Mouse (Mus musculus): Measurements from ENCODE around the gene Nsun2. TPM values are rescaled to one million over a fixed set of nuclear protein-coding genes. Genes with fewer than 3 reads are reported as not detected.
A peak's percentile ranks its signal among the peaks of the same experiment; 100 is the strongest.

The Nsun2 gene
- polyA plus RNA-seq, 1 experiment from 2014 or later, result 67.9 TPM

DNA sequence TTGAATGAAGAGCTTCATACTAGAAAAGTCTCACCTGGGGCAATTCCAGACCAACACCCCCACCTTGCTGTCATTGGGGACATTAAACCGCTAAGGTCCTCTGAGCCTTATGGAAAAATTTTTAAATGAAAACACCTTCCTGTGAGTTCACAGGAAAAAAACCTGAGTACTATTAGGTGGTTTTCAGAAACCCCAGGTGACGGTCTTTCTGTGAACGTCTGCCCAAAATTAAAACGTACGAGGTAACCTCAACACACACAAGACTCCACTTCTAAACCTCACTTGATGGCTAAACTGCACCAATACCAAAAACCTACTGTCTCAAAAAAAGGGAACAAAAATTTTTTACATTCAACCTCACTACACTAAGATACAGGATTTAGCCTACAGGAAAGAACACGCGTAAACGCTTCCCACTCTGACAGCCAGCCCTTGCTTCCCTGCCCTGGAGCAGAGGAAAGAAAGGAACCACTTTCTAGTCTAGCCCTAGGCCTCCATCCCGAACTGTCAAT, 597 bp upstream of the Nsun2 start:
- ATAC-seq, result no peak
- Histone ChIP-seq H3K27ac (ENCODE audit: low read length) (peak overlapping the region; percentile 97), H3K4me2 (ENCODE audit: low read length) (peak overlapping the region; percentile 99), H3K9me3 (replicated peaks; ENCODE audit: control insufficient read depth, low read length, poor library complexity, severe bottlenecking) (no peaks in the 10 kb centered on the region), H3K36me3 (ENCODE audit: control insufficient read depth, insufficient read depth, low read length) (no peaks in the 10 kb centered on the region), H3K9ac (ENCODE audit: low read depth, low read length) (peak overlapping the region; percentile 81), H3K4me1 (ENCODE audit: control insufficient read depth, insufficient read depth, low read length) (peaks cover 34% of the 10 kb centered on the region), H3K4me3 (ENCODE audit: low read depth, low read length) (peak overlapping the region; percentile 75), H3K27me3 (ENCODE audit: control insufficient read depth, insufficient read depth, low read depth, low read length) (no peaks in the 10 kb centered on the region)
- WGBS, result 2% methylated on average over 9 of the region's 9 CpGs

DNA sequence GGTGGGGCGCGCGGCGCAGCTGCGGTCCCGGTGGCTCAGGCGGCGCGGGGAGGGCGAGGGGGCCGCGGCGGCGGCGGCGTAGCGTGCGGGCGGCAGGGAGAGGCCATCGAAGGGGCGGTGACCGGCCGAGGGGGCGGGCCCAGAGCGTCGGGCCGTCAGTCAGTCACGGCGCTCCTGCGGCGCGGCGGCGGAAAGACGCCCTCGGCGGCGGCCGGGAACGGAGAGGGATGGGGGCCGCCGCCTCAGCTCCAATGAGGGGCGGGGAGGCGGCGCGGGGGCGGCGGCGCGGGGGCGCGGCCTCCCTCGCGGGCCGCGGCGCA, 748 bp downstream of the Nsun2 start, which contains the start of gene Tent4a:
Gene Tent4a (minus strand): TSS at position 284 of the 320 bp plus-strand sequence.
- H3K36me3 ChIP-seq (ENCODE audit: control insufficient read depth, insufficient read depth, low read length), result no peaks in the 10 kb centered on the region
- H3K9me3 ChIP-seq (replicated peaks; ENCODE audit: control insufficient read depth, low read length, poor library complexity, severe bottlenecking), result no peaks in the 10 kb centered on the region
- peak; percentile 82 for ATAC-seq
- H3K4me3 ChIP-seq (ENCODE audit: low read depth, low read length), result peak within 1 kb of the TSS; percentile 75
- H3K4me1 ChIP-seq (ENCODE audit: control insufficient read depth, insufficient read depth, low read length), result peaks cover 33% of the 10 kb centered on the region
- peak within 1 kb of the TSS; percentile 99 for H3K4me2 ChIP-seq (ENCODE audit: low read length)
- H3K27me3 ChIP-seq (ENCODE audit: control insufficient read depth, insufficient read depth, low read depth, low read length), result no peaks in the 10 kb centered on the region
- peak within 1 kb of the TSS; percentile 97 for H3K27ac ChIP-seq (ENCODE audit: low read length)
- under 1% methylated on average over 34 of the region's 57 CpGs for WGBS
- peak within 1 kb of the TSS; percentile 81 for H3K9ac ChIP-seq (ENCODE audit: low read depth, low read length)

DNA sequence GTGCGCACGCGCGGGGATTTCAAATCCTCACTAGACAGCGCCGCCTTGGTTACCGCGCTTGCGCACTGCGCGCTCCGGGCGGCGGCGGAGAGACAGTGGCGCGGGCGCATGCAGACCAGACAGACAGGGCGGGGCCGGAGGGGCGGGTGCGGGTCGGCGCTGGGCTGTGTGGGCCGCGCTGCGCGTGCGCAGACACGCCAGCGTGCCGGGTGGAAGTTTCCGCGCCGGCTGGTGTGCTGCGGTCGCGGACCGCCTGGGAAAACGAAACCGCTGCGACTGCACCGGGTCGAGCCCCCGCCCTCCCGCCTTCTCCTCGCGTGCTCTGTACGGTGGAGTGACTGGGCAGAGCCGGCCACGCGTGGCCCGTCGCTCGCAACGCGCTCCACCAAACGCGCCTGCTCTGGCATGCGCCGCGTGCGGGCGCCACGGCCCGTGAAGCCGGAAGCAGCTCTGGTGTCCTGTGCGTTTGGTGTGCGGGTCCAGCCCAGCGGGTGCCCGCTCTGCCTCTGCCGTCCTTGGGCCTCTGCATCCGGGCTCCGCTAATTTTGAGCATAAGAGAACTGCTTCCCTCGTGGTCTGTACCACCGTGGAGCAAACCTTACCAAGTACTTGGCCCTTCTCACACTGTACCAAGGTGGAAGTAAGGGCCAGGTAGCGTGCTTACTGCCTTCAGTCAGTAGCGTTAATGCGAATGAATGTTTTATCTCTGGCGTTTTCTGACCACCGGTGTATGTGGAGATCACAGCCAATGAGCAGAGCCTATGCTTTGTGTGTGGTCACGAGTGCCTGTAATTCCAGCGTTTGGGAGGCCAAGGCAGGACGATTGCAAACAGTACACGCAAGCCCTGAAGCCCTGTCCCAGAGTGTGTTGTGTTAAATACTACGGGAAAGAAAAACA, 1.4 kb downstream of the Nsun2 start:
- Histone ChIP-seq H3K9ac (ENCODE audit: low read depth, low read length) (peak overlapping the region; percentile 81), H3K4me2 (ENCODE audit: low read length) (peak overlapping the region; percentile 75), H3K4me1 (ENCODE audit: control insufficient read depth, insufficient read depth, low read length) (peaks cover 33% of the 10 kb centered on the region), H3K27ac (ENCODE audit: low read length) (peak overlapping the region; percentile 97), H3K27me3 (ENCODE audit: control insufficient read depth, insufficient read depth, low read depth, low read length) (no peaks in the 10 kb centered on the region), H3K4me3 (ENCODE audit: low read depth, low read length) (peak overlapping the region; percentile 75), H3K9me3 (replicated peaks; ENCODE audit: control insufficient read depth, low read length, poor library complexity, severe bottlenecking) (no peaks in the 10 kb centered on the region), H3K36me3 (ENCODE audit: control insufficient read depth, insufficient read depth, low read length) (no peaks in the 10 kb centered on the region)
- under 1% methylated on average over 85 of the region's 86 CpGs for WGBS
- ATAC-seq, result peak; percentile 94

DNA sequence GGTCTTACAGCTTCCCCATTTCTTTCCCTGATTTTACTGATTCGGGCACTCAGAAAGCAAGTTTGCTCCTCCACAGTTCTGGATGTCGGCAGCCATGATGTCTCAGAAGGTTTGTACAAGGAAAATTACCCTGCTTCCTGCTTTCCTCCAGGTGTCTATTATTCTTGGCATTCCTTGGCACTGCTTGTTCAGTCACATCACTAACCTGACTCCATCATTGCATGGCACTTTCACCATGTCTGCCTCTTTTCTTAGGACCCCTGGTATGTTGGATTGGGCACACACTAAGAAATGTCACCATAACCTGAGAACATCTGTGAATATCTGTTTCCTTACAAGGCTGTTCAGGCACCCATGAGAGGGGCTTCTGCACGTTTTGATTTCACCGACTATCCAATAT, 2.5 kb downstream of the Nsun2 start:
- no peaks in the 10 kb centered on the region for H3K9me3 ChIP-seq (replicated peaks; ENCODE audit: control insufficient read depth, low read length, poor library complexity, severe bottlenecking)
- WGBS, result 84% methylated on average over 4 of the region's 4 CpGs
- no peak overlapping the region for H3K4me3 ChIP-seq (ENCODE audit: low read depth, low read length)
- no peak for ATAC-seq
- H3K4me2 ChIP-seq (ENCODE audit: low read length), result peak overlapping the region; percentile 75
- peaks cover 29% of the 10 kb centered on the region for H3K4me1 ChIP-seq (ENCODE audit: control insufficient read depth, insufficient read depth, low read length)
- H3K27ac ChIP-seq (ENCODE audit: low read length), result no peak overlapping the region
- no peak overlapping the region; the same call in 1 of the 2 replicates for H3K9ac ChIP-seq (ENCODE audit: low read depth, low read length)
- no peaks in the 10 kb centered on the region for H3K36me3 ChIP-seq (ENCODE audit: control insufficient read depth, insufficient read depth, low read length)
- H3K27me3 ChIP-seq (ENCODE audit: control insufficient read depth, insufficient read depth, low read depth, low read length), result no peaks in the 10 kb centered on the region

DNA sequence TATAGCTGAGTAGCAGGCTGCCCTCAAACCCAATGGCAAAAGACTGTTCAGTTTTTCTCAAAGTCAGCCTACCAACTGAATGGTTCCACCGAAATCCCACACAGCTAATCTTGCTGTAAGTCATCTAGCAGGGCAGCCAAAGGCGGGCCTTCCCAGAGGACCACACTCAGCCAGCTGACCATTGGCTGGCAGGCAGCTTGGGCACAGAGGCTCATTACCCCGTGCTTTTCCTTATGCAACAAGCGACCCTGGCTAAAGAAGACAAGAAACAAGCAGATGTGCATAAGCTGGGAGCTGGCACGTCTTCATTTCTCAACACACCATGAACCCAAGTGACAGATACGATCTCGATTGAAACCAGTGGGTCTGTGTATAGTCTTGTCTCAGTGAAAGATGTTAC, 3.8 kb downstream of the Nsun2 start:
- H3K27me3 ChIP-seq (ENCODE audit: control insufficient read depth, insufficient read depth, low read depth, low read length), result no peaks in the 10 kb centered on the region
- H3K4me3 ChIP-seq (ENCODE audit: low read depth, low read length), result no peak overlapping the region
- ATAC-seq, result no peak
- no peak overlapping the region for H3K4me2 ChIP-seq (ENCODE audit: low read length)
- H3K36me3 ChIP-seq (ENCODE audit: control insufficient read depth, insufficient read depth, low read length), result no peaks in the 10 kb centered on the region
- no peaks in the 10 kb centered on the region for H3K9me3 ChIP-seq (replicated peaks; ENCODE audit: control insufficient read depth, low read length, poor library complexity, severe bottlenecking)
- H3K4me1 ChIP-seq (ENCODE audit: control insufficient read depth, insufficient read depth, low read length), result peaks cover 15% of the 10 kb centered on the region
- H3K9ac ChIP-seq (ENCODE audit: low read depth, low read length), result no peak overlapping the region
- H3K27ac ChIP-seq (ENCODE audit: low read length), result no peak overlapping the region
- 71% methylated on average over 7 of the region's 7 CpGs for WGBS

GRCm38 (mm10) chr13:69538327-69538726, 4.8 kb downstream of the Nsun2 start:
- H3K36me3 ChIP-seq (ENCODE audit: control insufficient read depth, insufficient read depth, low read length), result no peaks in the 10 kb centered on the region
- H3K9ac ChIP-seq (ENCODE audit: low read depth, low read length), result no peak overlapping the region; the same call in 1 of the 2 replicates
- no peak overlapping the region for H3K27ac ChIP-seq (ENCODE audit: low read length)
- no peak overlapping the region for H3K4me2 ChIP-seq (ENCODE audit: low read length)
- WGBS, result 21% methylated on average over 4 of the region's 4 CpGs
- no peak overlapping the region for H3K4me3 ChIP-seq (ENCODE audit: low read depth, low read length)
- peaks cover 15% of the 10 kb centered on the region for H3K4me1 ChIP-seq (ENCODE audit: control insufficient read depth, insufficient read depth, low read length)
- no peak for ATAC-seq
- no peaks in the 10 kb centered on the region for H3K9me3 ChIP-seq (replicated peaks; ENCODE audit: control insufficient read depth, low read length, poor library complexity, severe bottlenecking)
- H3K27me3 ChIP-seq (ENCODE audit: control insufficient read depth, insufficient read depth, low read depth, low read length), result no peaks in the 10 kb centered on the region

DNA sequence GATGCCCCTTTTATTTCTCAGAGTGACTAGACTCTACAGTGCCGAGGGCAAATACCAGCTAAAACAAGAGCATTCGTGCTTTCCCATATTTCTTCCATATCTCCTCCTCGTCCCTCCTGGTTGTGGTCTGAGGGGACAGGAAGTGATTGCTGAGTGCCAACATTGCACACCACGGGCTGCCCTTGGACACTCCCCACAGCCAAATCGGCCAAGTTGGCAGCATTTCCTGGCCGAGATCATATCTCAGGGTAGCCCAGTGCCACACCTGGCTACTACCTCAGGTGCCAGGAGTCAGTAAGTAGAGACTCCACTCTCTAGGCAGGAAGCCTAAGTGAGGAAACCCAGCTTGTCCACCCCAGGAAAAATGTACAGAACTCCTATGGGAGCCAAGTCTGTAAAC, 7.7 kb downstream of the Nsun2 start:
- Histone ChIP-seq H3K4me3 (ENCODE audit: low read depth, low read length) (no peak overlapping the region), H3K9me3 (replicated peaks; ENCODE audit: control insufficient read depth, low read length, poor library complexity, severe bottlenecking) (no peaks in the 10 kb centered on the region), H3K4me1 (ENCODE audit: control insufficient read depth, insufficient read depth, low read length) (peaks cover 15% of the 10 kb centered on the region), H3K27me3 (ENCODE audit: control insufficient read depth, insufficient read depth, low read depth, low read length) (no peaks in the 10 kb centered on the region), H3K36me3 (ENCODE audit: control insufficient read depth, insufficient read depth, low read length) (no peaks in the 10 kb centered on the region), H3K9ac (ENCODE audit: low read depth, low read length) (no peak overlapping the region), H3K27ac (ENCODE audit: low read length) (no peak overlapping the region), H3K4me2 (ENCODE audit: low read length) (no peak overlapping the region)
- WGBS, result 82% methylated on average over 6 of the region's 6 CpGs
- no peak for ATAC-seq

GRCm38 (mm10) chr13:69541776-69542175, 8.2 kb downstream of the Nsun2 start:
- Histone ChIP-seq H3K4me2 (ENCODE audit: low read length) (no peak overlapping the region), H3K4me3 (ENCODE audit: low read depth, low read length) (no peak overlapping the region), H3K4me1 (ENCODE audit: control insufficient read depth, insufficient read depth, low read length) (peaks cover 15% of the 10 kb centered on the region), H3K9ac (ENCODE audit: low read depth, low read length) (no peak overlapping the region), H3K9me3 (replicated peaks; ENCODE audit: control insufficient read depth, low read length, poor library complexity, severe bottlenecking) (no peaks in the 10 kb centered on the region), H3K27me3 (ENCODE audit: control insufficient read depth, insufficient read depth, low read depth, low read length) (no peaks in the 10 kb centered on the region), H3K27ac (ENCODE audit: low read length) (no peak overlapping the region), H3K36me3 (ENCODE audit: control insufficient read depth, insufficient read depth, low read length) (no peaks in the 10 kb centered on the region)
- WGBS, result 67% methylated on average over 10 of the region's 10 CpGs
- ATAC-seq, result no peak

GRCm38 (mm10) chr13:69542571-69543352, 9.2 kb downstream of the Nsun2 start:
- H3K27me3 ChIP-seq (ENCODE audit: control insufficient read depth, insufficient read depth, low read depth, low read length), result no peaks in the 10 kb centered on the region
- ATAC-seq, result no peak
- H3K9me3 ChIP-seq (replicated peaks; ENCODE audit: control insufficient read depth, low read length, poor library complexity, severe bottlenecking), result no peaks in the 10 kb centered on the region
- H3K36me3 ChIP-seq (ENCODE audit: control insufficient read depth, insufficient read depth, low read length), result no peaks in the 10 kb centered on the region
- no peak overlapping the region for H3K4me3 ChIP-seq (ENCODE audit: low read depth, low read length)
- peaks cover 15% of the 10 kb centered on the region for H3K4me1 ChIP-seq (ENCODE audit: control insufficient read depth, insufficient read depth, low read length)
- no peak overlapping the region for H3K27ac ChIP-seq (ENCODE audit: low read length)
- 44% methylated on average over 17 of the region's 17 CpGs for WGBS
- no peak overlapping the region for H3K4me2 ChIP-seq (ENCODE audit: low read length)
- no peak overlapping the region for H3K9ac ChIP-seq (ENCODE audit: low read depth, low read length)

Measured in midbrain, embryonic 16.5 days (tissue).